Mouse (Mus musculus) thymus, adult 2 months (tissue): Measurements from ENCODE around the gene Haus7.

Experiments used
- CTCF ChIP-seq: fragments of 200-500 bp; IDR thresholded peaks from 2 replicates; pipeline ENCODE4 v1.5.1; 2012; ENCODE audit warnings: mild to moderate bottlenecking, control low read depth, low read length, moderate library complexity, borderline replicate concordance; ENCODE audit not compliant: control insufficient read depth, poor library complexity, insufficient read depth; ENCODE audit errors: extremely low read depth
- POLR2A ChIP-seq: fragments of 200-500 bp; IDR thresholded peaks from 2 replicates; pipeline ENCODE4 v1.6.1; 2012; ENCODE audit warnings: mild to moderate bottlenecking, low read length, control low read depth, moderate library complexity; ENCODE audit not compliant: control insufficient read depth, poor library complexity, insufficient read depth; ENCODE audit errors: extremely low read depth

DNA sequence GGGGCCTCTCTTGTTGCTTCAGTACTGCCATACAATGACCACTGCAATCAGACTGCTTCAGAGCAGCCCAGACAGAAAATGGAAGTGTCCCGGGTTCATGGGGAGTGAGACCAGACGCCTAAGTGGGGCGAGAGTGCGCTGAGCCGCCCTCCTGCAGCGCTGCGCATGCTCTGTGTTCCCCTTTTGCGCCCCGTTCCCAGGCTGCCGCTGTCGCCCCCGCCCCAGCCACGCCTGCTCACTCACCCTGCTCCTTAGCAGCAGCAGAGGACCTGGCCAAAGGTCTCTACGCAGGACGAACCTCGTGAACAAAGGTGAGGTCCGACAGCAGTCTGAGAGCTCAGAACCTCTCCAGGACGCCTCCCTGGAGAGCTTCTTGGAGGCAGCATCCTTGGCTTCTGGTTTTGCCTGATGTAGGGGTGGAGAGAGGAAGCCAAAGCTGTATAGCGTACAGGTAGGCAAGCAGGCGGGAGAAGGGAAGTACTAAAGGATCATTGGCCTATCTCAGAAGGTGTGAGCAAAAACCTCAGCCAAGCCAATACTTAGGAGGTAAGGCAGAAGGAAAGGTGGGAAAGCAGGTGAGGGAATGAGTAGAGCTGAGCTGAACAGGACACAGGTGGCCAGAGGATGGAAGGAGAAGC is 47.8 kb downstream of the Haus7 start, which contains the start of gene Zfp92:
- no peak for TF ChIP-seq POLR2A
- no peak for TF ChIP-seq CTCF
